Mouse (Mus musculus) liver, embryonic 12.5 days (tissue): ENCODE results near the gene Ppargc1a. TPM values are rescaled to one million over a fixed set of nuclear protein-coding genes. Genes with fewer than 3 reads are reported as not detected.

ENCODE experiments used
- ATAC-seq: fragments of 200-750 bp; cut with Nextera tagmentation; 2 replicates; pipeline ENCODE4 v1.8.0; 2017; ENCODE audit warnings: moderate number of reproducible peaks, mild to moderate bottlenecking, moderate library complexity
- H3K27ac ChIP-seq: fragments of 300-500 bp; sonication (generic); 2 replicates; pipeline ENCODE4 v1.5.1; 2016; ENCODE audit warnings: mild to moderate bottlenecking
- H3K27me3 ChIP-seq: fragments of 300-500 bp; sonication (generic); replicated peaks from 2 replicates; pipeline ENCODE4 v1.6.1; 2016; ENCODE audit warnings: mild to moderate bottlenecking, moderate library complexity
- H3K36me3 ChIP-seq: fragments of 300-500 bp; sonication (generic); 2 replicates; pipeline ENCODE4 v1.6.1; 2016; ENCODE audit warnings: mild to moderate bottlenecking, moderate library complexity
- H3K4me1 ChIP-seq: fragments of 300-500 bp; sonication (generic); 2 replicates; pipeline ENCODE4 v1.6.1; 2016
- H3K4me2 ChIP-seq: fragments of 300-500 bp; sonication (generic); 2 replicates; pipeline ENCODE4 v1.6.1; 2016; ENCODE audit warnings: mild to moderate bottlenecking, moderate library complexity
- H3K4me3 ChIP-seq: fragments of 300-500 bp; sonication (generic); 2 replicates; pipeline ENCODE4 v1.5.1; 2016; ENCODE audit warnings: mild to moderate bottlenecking, moderate library complexity
- H3K9ac ChIP-seq: fragments of 300-500 bp; sonication (generic); 2 replicates; pipeline ENCODE4 v1.6.1; 2016; ENCODE audit warnings: mild to moderate bottlenecking, moderate library complexity
- H3K9me3 ChIP-seq: fragments of 300-500 bp; sonication (generic); replicated peaks from 2 replicates; pipeline ENCODE4 v1.6.1; 2016; ENCODE audit warnings: mild to moderate bottlenecking, moderate library complexity
- whole genome bisulfite sequencing: fragments of 180-500 bp; shearing (Covaris S2); methylation state at CpG from one replicate; pipeline ENCODE4 v1.1.7; 2016; ENCODE audit not compliant: insufficient replicate concordance; 5-methylcytosine and 5-hydroxymethylcytosine counted together
- polyA plus RNA-seq: library from polyadenylated mRNA; unstranded; fragments of >200 nt; fragmentation: Nextera tagmentation; extraction: Ambion mirVana; gene quantifications from 2 replicates; pipeline ENCODE4 v1.2.1, GENCODE M21; 2016

Gene Ppargc1a
- polyA plus RNA-seq, 1 experiment from 2014 or later: 2.5 TPM

DNA sequence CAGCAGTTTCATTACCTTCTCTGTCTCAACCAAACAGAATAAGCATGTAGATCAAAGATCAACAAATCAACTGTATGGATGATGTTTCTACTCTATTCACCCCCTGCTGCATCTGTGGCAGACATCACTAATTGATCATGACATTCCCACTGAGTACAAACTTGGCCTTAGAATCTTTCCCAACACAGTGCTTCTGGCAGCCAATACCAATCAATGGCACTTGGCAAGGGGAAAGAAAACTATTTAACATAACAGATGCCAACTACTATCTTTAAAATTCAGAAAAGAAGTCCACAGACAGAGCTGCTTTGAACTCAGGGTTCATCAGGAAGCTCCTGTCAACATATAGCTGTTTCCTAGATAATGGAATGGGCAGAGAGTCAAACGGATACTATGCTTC, 83.8 kb downstream of the Ppargc1a start:
- no peaks in the 10 kb centered on the region for H3K36me3 ChIP-seq
- ATAC-seq: no peak
- no peak overlapping the region for H3K27ac ChIP-seq
- no peaks in the 10 kb centered on the region for H3K9me3 ChIP-seq
- no peaks in the 10 kb centered on the region for H3K4me1 ChIP-seq
- 36% methylated on average over 1 of the region's 1 CpGs for WGBS
- no peak overlapping the region for H3K4me2 ChIP-seq
- no peak overlapping the region for H3K4me3 ChIP-seq
- no peaks in the 10 kb centered on the region for H3K27me3 ChIP-seq
- no peak overlapping the region for H3K9ac ChIP-seq

GRCm38 (mm10) chr5:51479859-51480258, 87.7 kb downstream of the Ppargc1a start:
- Histone ChIP-seq H3K9me3 (no peaks in the 10 kb centered on the region), H3K9ac (no peak overlapping the region), H3K4me2 (no peak overlapping the region), H3K27me3 (no peaks in the 10 kb centered on the region), H3K4me3 (no peak overlapping the region), H3K4me1 (no peaks in the 10 kb centered on the region), H3K36me3 (no peaks in the 10 kb centered on the region), H3K27ac (no peak overlapping the region)
- ATAC-seq: no peak

- Histone ChIP-seq H3K4me3 (no peak overlapping the region), H3K27me3 (no peaks in the 10 kb centered on the region), H3K27ac (no peak overlapping the region), H3K9me3 (no peaks in the 10 kb centered on the region), H3K9ac (no peak overlapping the region), H3K4me1 (no peaks in the 10 kb centered on the region), H3K36me3 (no peaks in the 10 kb centered on the region), H3K4me2 (no peak overlapping the region)
- ATAC-seq: no peak
- WGBS: 32% methylated on average over 2 of the region's 2 CpGs
These were observed 88.1 kb downstream of the Ppargc1a start for GRCm38 (mm10) chr5:51479456-51479855.

DNA sequence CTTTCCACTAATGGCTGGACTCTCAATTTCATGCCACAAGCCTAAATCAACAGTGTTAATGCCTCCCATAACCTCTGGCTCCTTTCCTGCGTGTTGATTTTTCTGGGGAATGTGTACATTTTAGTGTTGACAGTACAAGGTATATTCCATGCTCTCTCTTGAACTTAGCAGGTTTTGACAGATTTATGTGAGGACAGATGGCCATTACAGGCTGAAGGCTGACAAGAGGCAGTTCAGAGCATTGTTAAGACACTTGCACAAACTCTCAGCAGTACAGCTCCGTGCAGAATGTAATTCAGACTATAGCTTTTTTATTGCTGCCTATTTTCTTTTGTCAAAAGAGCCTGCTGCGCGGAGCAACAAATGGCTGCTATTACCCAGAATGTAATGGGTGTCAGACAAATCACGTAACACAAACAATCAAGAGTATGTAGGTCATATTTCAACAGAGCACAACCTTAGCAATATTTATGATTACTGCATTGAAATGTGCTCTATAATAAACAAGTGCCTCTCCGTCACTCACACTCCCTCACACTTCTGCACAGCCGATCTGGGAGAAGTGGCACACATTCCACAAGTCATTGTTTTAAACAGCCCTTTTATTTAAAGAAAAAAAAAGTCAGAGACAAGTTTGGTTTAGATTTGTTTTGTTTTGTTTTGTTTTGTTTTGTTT, 89.1 kb downstream of the Ppargc1a start:
- Histone ChIP-seq H3K27me3 (no peaks in the 10 kb centered on the region), H3K4me2 (no peak overlapping the region), H3K36me3 (no peaks in the 10 kb centered on the region), H3K4me3 (no peak overlapping the region), H3K27ac (no peak overlapping the region), H3K9ac (no peak overlapping the region), H3K9me3 (no peaks in the 10 kb centered on the region), H3K4me1 (no peaks in the 10 kb centered on the region)
- no peak for ATAC-seq
- WGBS: 67% methylated on average over 7 of the region's 7 CpGs

DNA sequence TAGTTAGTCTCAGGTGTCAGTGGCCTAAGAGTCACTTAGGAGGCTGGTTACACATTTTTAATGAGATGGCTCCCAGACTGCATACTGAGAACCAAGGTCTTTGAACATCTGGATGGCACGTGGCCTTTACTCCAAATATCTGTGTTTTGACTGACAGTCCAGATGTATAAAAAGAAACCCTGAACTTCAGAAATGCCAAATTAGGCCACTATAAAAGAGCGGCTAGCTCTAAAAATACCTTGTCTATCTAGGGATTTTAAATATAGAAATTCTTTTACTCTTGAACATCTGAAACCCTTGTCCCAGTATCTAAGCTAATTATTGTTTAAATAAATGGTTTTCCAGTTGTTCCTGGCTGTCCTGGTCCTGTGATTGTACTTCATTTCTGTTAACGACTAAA, 90.4 kb downstream of the Ppargc1a start:
- no peak overlapping the region for H3K27ac ChIP-seq
- H3K36me3 ChIP-seq: peaks cover 6% of the 10 kb centered on the region; the same call in 1 of the 2 replicates
- no peaks in the 10 kb centered on the region for H3K4me1 ChIP-seq
- WGBS: 64% methylated on average over 3 of the region's 3 CpGs
- no peaks in the 10 kb centered on the region for H3K9me3 ChIP-seq
- no peaks in the 10 kb centered on the region for H3K27me3 ChIP-seq
- no peak overlapping the region for H3K9ac ChIP-seq
- H3K4me3 ChIP-seq: no peak overlapping the region
- H3K4me2 ChIP-seq: no peak overlapping the region
- no peak for ATAC-seq

DNA sequence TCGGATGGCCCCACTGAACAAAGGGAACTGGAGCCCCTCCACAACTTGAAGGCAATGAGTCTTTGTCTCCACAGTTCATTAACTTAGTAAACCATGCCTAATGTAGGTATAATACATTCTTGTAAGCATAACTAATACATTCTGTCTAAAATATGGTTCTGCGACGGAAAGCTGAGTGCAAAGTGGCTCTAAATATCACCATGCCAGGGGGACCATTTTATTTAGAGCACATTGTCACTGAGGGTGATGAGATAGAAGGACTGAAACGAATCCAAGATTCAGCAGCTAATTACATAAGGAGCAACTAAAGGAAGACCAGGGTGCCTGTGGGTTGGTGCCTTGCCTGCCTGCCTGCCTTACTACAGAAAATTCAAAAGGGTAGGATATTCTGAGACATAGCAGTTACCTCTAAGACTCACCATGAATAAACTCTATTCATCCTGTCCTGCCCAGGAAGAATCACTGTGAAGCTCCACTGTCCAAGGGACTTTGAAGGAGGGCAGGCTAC, 92.4 kb downstream of the Ppargc1a start:
- WGBS: 69% methylated on average over 4 of the region's 4 CpGs
- H3K27ac ChIP-seq: no peak overlapping the region

GRCm38 (mm10) chr5:51471614-51472013, 95.9 kb downstream of the Ppargc1a start:
- ATAC-seq: no peak
- 76% methylated on average over 4 of the region's 4 CpGs for WGBS

More for the DNA sequence above, 92.4 kb downstream of the Ppargc1a start:
- Histone ChIP-seq H3K4me3 (no peak overlapping the region), H3K27me3 (no peaks in the 10 kb centered on the region), H3K4me2 (no peak overlapping the region), H3K9ac (no peak overlapping the region), H3K36me3 (peaks cover 6% of the 10 kb centered on the region; the same call in 1 of the 2 replicates), H3K9me3 (no peaks in the 10 kb centered on the region), H3K4me1 (no peaks in the 10 kb centered on the region)
- no peak for ATAC-seq

GRCm38 (mm10) chr5:51466036-51466435, 101.5 kb downstream of the Ppargc1a start:
- no peak overlapping the region for H3K9ac ChIP-seq
- ATAC-seq: no peak
- no peaks in the 10 kb centered on the region for H3K9me3 ChIP-seq
- no peak overlapping the region for H3K4me3 ChIP-seq
- H3K4me2 ChIP-seq: no peak overlapping the region
- H3K36me3 ChIP-seq: no peaks in the 10 kb centered on the region
- no peaks in the 10 kb centered on the region for H3K27me3 ChIP-seq
- no peak overlapping the region for H3K27ac ChIP-seq
- WGBS: 52% methylated on average over 5 of the region's 5 CpGs
- H3K4me1 ChIP-seq: no peaks in the 10 kb centered on the region

More at GRCm38 (mm10) chr5:51471614-51472013, 95.9 kb downstream of the Ppargc1a start:
- no peak overlapping the region for H3K27ac ChIP-seq
- no peak overlapping the region for H3K9ac ChIP-seq
- no peaks in the 10 kb centered on the region for H3K9me3 ChIP-seq
- no peak overlapping the region for H3K4me2 ChIP-seq
- peaks cover 6% of the 10 kb centered on the region; the same call in 1 of the 2 replicates for H3K36me3 ChIP-seq
- no peaks in the 10 kb centered on the region for H3K27me3 ChIP-seq
- H3K4me3 ChIP-seq: no peak overlapping the region
- no peaks in the 10 kb centered on the region for H3K4me1 ChIP-seq

- ATAC-seq: no peak
These were observed 115.5 kb downstream of the Ppargc1a start for GRCm38 (mm10) chr5:51452033-51452432.

DNA sequence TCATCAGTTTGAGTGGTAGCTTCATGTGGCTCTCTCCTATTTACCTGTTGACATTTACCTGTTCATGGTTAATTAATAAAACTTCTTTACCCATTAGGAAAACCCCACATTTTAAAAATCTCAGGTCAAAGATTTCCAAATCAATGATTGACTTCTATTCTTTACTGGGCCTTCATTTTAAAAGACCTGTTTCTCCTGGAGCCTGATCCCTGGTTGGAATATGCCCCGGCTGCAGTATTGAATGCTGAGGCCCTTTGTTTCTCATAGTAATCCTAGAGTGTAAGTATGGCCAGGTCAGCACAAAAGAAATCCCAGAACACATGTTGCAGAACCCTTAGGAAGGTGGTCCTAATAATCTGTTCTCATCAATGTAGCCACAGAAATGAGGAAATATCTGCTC, 119.9 kb downstream of the Ppargc1a start:
- no peaks in the 10 kb centered on the region for H3K9me3 ChIP-seq
- H3K4me3 ChIP-seq: no peak overlapping the region
- H3K36me3 ChIP-seq: no peaks in the 10 kb centered on the region
- no peak for ATAC-seq
- no peaks in the 10 kb centered on the region for H3K27me3 ChIP-seq
- WGBS: 81% methylated on average over 1 of the region's 1 CpGs
- H3K4me2 ChIP-seq: no peak overlapping the region
- H3K27ac ChIP-seq: no peak overlapping the region
- H3K4me1 ChIP-seq: no peaks in the 10 kb centered on the region
- no peak overlapping the region for H3K9ac ChIP-seq

More at GRCm38 (mm10) chr5:51452033-51452432, 115.5 kb downstream of the Ppargc1a start:
- Histone ChIP-seq H3K4me2 (no peak overlapping the region), H3K27me3 (no peaks in the 10 kb centered on the region), H3K36me3 (no peaks in the 10 kb centered on the region), H3K9me3 (no peaks in the 10 kb centered on the region), H3K27ac (no peak overlapping the region), H3K4me1 (no peaks in the 10 kb centered on the region), H3K4me3 (no peak overlapping the region), H3K9ac (no peak overlapping the region)
- 65% methylated on average over 3 of the region's 3 CpGs for WGBS

DNA sequence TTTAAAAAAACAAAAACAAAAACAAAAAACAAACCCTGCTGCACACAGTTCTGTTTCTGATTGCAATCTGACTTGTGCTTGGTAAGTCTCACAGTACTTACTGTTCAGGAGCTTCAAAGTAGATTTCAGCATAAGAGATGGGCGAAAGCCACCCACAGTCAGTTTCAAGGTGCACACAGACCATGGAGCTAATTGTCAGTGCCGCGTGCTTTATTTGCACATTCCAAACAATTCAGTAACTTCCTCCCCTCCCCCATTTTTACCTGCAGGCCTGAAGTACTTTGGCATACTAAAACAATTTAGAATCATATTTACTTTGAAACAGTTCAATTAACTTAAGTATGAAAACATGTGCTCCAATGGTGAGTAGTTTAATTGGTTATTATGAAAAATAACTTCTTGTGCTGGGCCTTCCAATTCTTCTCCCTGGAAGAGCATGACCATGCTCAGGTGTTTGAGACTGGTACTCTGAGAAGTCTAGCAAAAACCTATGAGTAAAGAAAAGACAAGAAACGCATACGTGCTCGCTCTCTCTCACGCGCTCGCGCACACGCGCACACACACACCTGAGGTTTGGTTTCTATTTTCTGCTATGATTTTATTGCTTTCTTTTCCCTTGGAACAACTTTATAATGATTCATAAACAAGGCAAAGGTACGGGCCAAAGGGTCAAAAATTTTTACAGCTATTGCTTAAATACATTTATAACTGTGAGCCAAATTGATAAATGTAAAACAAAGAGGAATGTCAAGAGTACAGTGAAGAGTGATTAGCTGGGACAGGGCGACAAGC, 121.0 kb downstream of the Ppargc1a start:
- Histone ChIP-seq H3K27me3 (no peaks in the 10 kb centered on the region), H3K4me2 (no peak overlapping the region), H3K9me3 (no peaks in the 10 kb centered on the region), H3K27ac (no peak overlapping the region), H3K36me3 (no peaks in the 10 kb centered on the region), H3K9ac (no peak overlapping the region), H3K4me1 (no peaks in the 10 kb centered on the region), H3K4me3 (no peak overlapping the region)
- no peak for ATAC-seq
- WGBS: 76% methylated on average over 14 of the region's 14 CpGs

- no peaks in the 10 kb centered on the region for H3K27me3 ChIP-seq
- no peak overlapping the region for H3K4me3 ChIP-seq
- H3K27ac ChIP-seq: no peak overlapping the region
- H3K4me1 ChIP-seq: no peaks in the 10 kb centered on the region
- no peaks in the 10 kb centered on the region for H3K36me3 ChIP-seq
- H3K9ac ChIP-seq: no peak overlapping the region
- H3K4me2 ChIP-seq: no peak overlapping the region
- no peaks in the 10 kb centered on the region for H3K9me3 ChIP-seq
- ATAC-seq: no peak
These were observed 121.8 kb downstream of the Ppargc1a start for GRCm38 (mm10) chr5:51445726-51446125.
